Mouse (Mus musculus): ENCODE data around the gene Ccnd2.
A peak's percentile ranks its signal among the peaks of the same experiment; 100 is the strongest.

GRCm38 (mm10) chr6:127147665-127148064 is 4.3 kb downstream of the Ccnd2 start:
- TF ChIP-seq CTCF (IDR thresholded peaks at IDR 0.05; ENCODE audit: low read depth) (peak; percentile 100), EP300 (IDR thresholded peaks at IDR 0.05; ENCODE audit: low read depth) (no peak)

Measured in heart, postnatal 0 days (tissue).